Mouse (Mus musculus): ENCODE measurements around the gene Tex9.
A peak's percentile ranks its signal among the peaks of the same experiment; 100 is the strongest.

Tex9 gene

DNA sequence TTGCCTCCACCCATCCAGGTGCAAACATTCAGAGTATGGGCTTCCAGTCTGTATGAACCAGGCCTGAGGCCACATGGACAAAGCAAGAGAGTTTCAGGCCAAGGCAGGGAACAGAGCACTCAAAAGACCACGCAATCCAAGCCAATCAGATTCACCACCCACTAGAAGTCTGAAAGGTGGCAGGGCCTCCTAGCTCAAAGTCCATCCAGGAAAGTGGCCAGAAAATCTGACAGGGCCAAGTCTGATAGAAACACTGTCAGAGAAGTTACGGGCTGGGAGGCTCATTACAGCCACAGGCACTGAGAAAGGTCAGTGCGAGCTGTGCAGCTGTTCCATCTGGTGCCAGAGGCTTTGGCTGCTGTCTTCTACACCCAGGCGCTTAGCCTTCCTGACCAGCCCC lies 38.8 kb upstream of the Tex9 start:
- peak overlapping the region; percentile 97 for H3K4me3 ChIP-seq (replicated peaks; ENCODE audit: low read length)
- peaks cover 34% of the 10 kb centered on the region for H3K4me1 ChIP-seq (replicated peaks; ENCODE audit: low read depth, low read length)

DNA sequence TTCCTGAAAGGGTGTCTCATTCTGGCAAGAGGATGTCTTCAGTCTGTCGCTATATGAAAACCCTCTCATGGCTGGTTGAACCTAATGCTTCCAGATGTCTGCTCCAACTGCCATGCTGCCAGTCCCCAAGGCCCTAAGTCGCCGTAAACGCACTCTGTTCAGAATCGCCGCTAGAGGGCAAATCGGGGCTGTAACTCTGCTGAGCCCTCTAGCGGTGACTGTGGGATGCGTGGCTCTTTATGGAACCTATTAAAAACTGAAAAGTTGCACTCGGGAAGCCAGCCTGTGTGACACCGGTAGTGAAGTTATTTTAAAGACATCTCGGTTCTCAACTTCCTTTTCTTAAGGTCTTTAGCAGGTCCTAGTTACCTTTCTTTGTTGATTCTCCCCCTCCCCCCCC lies 38.2 kb upstream of the Tex9 start:
- Histone ChIP-seq H3K4me3 (replicated peaks; ENCODE audit: low read length) (peak overlapping the region; percentile 97; the same call in 1 of the 2 replicates), H3K27me3 (ENCODE audit: insufficient read depth, low read length) (0 out of 2 replicates have a peak, but pooled peaks cover 3% of the 10 kb centered on the region), H3K9me3 (ENCODE audit: low read length) (no peaks in the 10 kb centered on the region), H3K4me1 (replicated peaks; ENCODE audit: low read depth, low read length) (peaks cover 30% of the 10 kb centered on the region), H3K36me3 (ENCODE audit: insufficient read depth, low read length) (no peaks in the 10 kb centered on the region)
- TF ChIP-seq CTCF (conservative IDR thresholded peaks at IDR 0.05; ENCODE audit: low read length) (peak; percentile 100), NANOG (IDR thresholded peaks at IDR 0.05; ENCODE audit: borderline replicate concordance, low read length) (no peak), POU5F1 (IDR thresholded peaks at IDR 0.05; ENCODE audit: borderline replicate concordance, low read length) (no peak)

More for the DNA sequence above, 38.8 kb upstream of the Tex9 start:
- 0 out of 2 replicates have a peak, but pooled peaks cover 3% of the 10 kb centered on the region for H3K27me3 ChIP-seq (ENCODE audit: insufficient read depth, low read length)
- TF ChIP-seq POU5F1 (IDR thresholded peaks at IDR 0.05; ENCODE audit: borderline replicate concordance, low read length), result no peak
- TF ChIP-seq CTCF (conservative IDR thresholded peaks at IDR 0.05; ENCODE audit: low read length), result no peak
- TF ChIP-seq NANOG (IDR thresholded peaks at IDR 0.05; ENCODE audit: borderline replicate concordance, low read length), result no peak
- H3K36me3 ChIP-seq (ENCODE audit: insufficient read depth, low read length), result no peaks in the 10 kb centered on the region
- no peaks in the 10 kb centered on the region for H3K9me3 ChIP-seq (ENCODE audit: low read length)

DNA sequence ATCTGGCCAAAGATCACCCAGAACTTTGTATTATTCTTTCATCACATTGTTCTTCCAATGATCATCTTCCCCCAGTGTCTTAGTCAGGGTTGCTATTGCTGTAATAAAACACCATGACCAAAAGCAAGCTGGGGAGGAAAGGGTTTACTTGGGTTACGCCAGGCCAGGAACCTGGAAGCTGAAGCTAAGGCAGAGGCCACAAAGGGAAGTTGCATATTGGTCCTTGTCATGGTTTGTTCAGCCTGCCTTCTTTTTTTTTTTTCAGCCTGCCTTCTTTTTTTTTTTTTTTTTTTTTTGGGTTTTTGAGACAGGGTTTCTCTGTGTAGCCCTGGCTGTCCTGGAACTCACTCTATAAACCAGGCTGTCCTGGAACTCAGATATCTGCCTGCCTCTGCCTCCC lies 34.1 kb upstream of the Tex9 start:
- Histone ChIP-seq H3K4me1 (replicated peaks; ENCODE audit: low read depth, low read length) (peaks cover 7% of the 10 kb centered on the region), H3K4me3 (replicated peaks; ENCODE audit: low read length) (no peak overlapping the region), H3K27me3 (ENCODE audit: insufficient read depth, low read length) (0 out of 2 replicates have a peak, but pooled peaks cover 3% of the 10 kb centered on the region), H3K36me3 (ENCODE audit: insufficient read depth, low read length) (no peaks in the 10 kb centered on the region), H3K9me3 (ENCODE audit: low read length) (no peaks in the 10 kb centered on the region)
- TF ChIP-seq POU5F1 (IDR thresholded peaks at IDR 0.05; ENCODE audit: borderline replicate concordance, low read length) (no peak), CTCF (conservative IDR thresholded peaks at IDR 0.05; ENCODE audit: low read length) (no peak)

DNA sequence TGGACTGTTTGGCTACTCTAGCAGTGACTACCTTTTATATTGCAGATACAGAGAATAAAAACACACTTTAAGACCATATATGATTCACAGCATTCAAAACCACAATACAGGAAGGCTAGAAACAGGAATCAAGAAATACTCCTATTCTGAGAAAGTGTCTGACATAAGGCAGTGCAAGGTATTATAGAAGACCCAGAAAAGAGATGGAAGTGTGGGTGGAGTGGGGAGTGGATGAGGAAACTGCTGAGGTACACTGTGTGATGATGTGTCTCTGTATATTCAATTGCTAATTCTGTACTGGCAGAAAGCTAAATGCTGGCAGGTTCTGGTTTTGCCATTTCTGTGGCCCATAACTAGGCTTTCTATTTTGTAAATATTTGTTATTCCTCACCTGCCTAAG lies 28.8 kb upstream of the Tex9 start:
- Histone ChIP-seq H3K9me3 (ENCODE audit: low read length) (no peaks in the 10 kb centered on the region), H3K4me3 (replicated peaks; ENCODE audit: low read length) (no peak overlapping the region), H3K27me3 (ENCODE audit: insufficient read depth, low read length) (peaks cover 9% of the 10 kb centered on the region; the same call in 1 of the 2 replicates), H3K4me1 (replicated peaks; ENCODE audit: low read depth, low read length) (no peaks in the 10 kb centered on the region), H3K36me3 (ENCODE audit: insufficient read depth, low read length) (no peaks in the 10 kb centered on the region)
- TF ChIP-seq POU5F1 (IDR thresholded peaks at IDR 0.05; ENCODE audit: borderline replicate concordance, low read length) (no peak), NANOG (IDR thresholded peaks at IDR 0.05; ENCODE audit: borderline replicate concordance, low read length) (no peak), CTCF (conservative IDR thresholded peaks at IDR 0.05; ENCODE audit: low read length) (no peak)

DNA sequence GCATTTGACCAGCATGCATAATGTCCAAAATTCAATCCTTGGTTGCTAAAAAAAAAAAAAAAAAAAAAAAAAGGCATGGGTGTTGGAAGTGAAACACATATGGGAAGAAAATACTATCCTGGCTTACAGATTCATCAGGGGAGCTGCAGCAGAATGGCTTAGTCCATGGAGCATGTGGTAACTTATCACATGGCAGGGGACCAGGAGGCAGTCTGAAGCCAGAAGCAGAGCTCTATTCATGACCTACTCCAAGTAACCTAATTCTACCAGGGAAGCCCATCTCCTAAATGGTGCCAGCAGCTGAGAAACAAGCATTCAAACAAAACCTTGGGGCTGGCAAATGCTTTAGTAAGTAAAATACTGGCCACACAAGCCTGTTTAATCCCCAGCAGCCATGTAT lies 27.2 kb upstream of the Tex9 start:
- H3K4me3 ChIP-seq (replicated peaks; ENCODE audit: low read length), result no peak overlapping the region
- no peaks in the 10 kb centered on the region for H3K4me1 ChIP-seq (replicated peaks; ENCODE audit: low read depth, low read length)

DNA sequence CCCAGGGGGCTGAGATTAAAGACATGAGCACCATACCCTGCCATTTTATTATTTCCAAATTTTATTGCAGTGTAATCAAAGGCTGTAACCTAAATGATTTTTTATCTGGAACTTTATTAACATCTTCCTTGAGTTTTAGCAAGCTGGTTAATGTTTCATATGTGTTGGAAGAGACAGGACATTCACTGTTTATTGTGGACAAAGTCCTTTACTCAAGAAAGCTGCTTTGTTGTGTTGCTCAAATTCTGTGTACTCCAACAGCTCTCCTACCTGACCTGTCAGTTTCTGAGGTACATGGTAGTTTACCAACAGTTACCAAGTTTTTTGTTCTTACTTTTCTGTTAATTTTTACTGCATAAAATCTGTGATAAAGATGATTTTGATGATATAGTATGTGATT lies 23.4 kb upstream of the Tex9 start:
- H3K4me3 ChIP-seq (replicated peaks; ENCODE audit: low read length), result no peak overlapping the region

More for the DNA sequence above, 27.2 kb upstream of the Tex9 start:
- Histone ChIP-seq H3K36me3 (ENCODE audit: insufficient read depth, low read length) (no peaks in the 10 kb centered on the region), H3K9me3 (ENCODE audit: low read length) (no peaks in the 10 kb centered on the region), H3K27me3 (ENCODE audit: insufficient read depth, low read length) (peaks cover 12% of the 10 kb centered on the region; the same call in 1 of the 2 replicates)
- TF ChIP-seq NANOG (IDR thresholded peaks at IDR 0.05; ENCODE audit: borderline replicate concordance, low read length) (no peak), POU5F1 (IDR thresholded peaks at IDR 0.05; ENCODE audit: borderline replicate concordance, low read length) (no peak), CTCF (conservative IDR thresholded peaks at IDR 0.05; ENCODE audit: low read length) (no peak)

DNA sequence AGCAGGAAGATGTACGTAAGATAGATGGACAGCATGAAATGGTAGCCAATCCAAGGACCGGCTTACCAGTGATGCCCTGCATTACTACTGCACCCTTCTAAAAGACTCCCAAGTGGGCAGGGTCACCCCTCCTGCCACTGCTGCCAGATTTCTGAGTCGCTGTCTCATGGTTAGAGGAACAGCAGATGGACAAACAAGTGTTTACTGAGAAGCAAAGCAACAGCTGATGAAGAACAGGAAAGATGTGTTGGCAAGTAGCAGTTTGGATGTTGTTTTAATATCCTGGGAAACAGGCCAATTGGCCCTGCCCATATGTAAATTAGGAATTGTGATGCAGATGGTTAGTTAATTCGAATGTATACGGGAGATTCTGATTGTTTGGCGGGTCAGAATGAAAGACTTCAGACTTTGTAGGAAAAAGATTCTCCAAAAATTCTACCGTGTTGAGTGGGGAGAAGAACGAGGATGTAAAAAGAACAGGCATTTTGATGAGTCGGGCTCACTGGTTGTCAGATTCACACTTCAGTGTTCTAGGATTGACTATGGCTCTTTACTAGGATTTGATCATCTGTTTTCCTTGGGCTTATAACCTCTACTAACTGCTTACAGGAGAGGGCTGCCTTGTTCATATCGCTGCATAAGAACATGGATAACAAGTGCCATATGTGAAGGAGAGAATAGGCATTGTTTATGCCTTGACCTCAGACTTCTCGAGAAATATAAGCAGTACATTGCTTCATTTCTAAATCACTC lies 20.4 kb upstream of the Tex9 start:
- peaks cover 8% of the 10 kb centered on the region for H3K4me1 ChIP-seq (replicated peaks; ENCODE audit: low read depth, low read length)
- no peaks in the 10 kb centered on the region for H3K9me3 ChIP-seq (ENCODE audit: low read length)
- peak; percentile 77; the same call in 1 of the 2 replicates for TF ChIP-seq POU5F1 (IDR thresholded peaks at IDR 0.05; ENCODE audit: borderline replicate concordance, low read length)
- no peak for TF ChIP-seq NANOG (IDR thresholded peaks at IDR 0.05; ENCODE audit: borderline replicate concordance, low read length)

More for the DNA sequence above, 23.4 kb upstream of the Tex9 start:
- TF ChIP-seq NANOG (IDR thresholded peaks at IDR 0.05; ENCODE audit: borderline replicate concordance, low read length), result no peak
- TF ChIP-seq CTCF (conservative IDR thresholded peaks at IDR 0.05; ENCODE audit: low read length), result no peak
- no peak for TF ChIP-seq POU5F1 (IDR thresholded peaks at IDR 0.05; ENCODE audit: borderline replicate concordance, low read length)
- Histone ChIP-seq H3K27me3 (ENCODE audit: insufficient read depth, low read length) (peaks cover 12% of the 10 kb centered on the region; the same call in 1 of the 2 replicates), H3K9me3 (ENCODE audit: low read length) (no peaks in the 10 kb centered on the region), H3K36me3 (ENCODE audit: insufficient read depth, low read length) (no peaks in the 10 kb centered on the region), H3K4me1 (replicated peaks; ENCODE audit: low read depth, low read length) (peaks cover 8% of the 10 kb centered on the region)

DNA sequence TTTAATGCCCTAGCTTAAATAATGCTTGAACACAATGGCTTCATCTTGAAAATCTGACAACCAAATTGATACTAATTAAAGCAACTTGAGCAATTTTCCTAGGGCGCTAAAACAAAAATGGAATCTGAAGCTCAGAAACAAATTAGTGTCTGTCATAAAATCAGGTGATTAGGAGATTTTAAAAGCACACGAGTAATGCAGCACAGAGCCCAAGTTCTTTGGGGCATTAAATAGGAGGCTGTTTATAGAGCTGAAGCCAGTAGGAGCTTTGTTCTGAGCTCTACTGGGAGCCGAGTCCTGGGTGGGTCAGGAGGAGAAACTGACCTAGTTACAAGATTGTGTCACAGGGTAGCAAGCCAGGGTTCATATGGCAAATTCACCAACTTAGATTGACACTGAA lies 5.2 kb upstream of the Tex9 start:
- Histone ChIP-seq H3K36me3 (ENCODE audit: insufficient read depth, low read length) (no peaks in the 10 kb centered on the region), H3K9me3 (ENCODE audit: low read length) (no peaks in the 10 kb centered on the region), H3K4me3 (replicated peaks; ENCODE audit: low read length) (no peak overlapping the region), H3K27me3 (ENCODE audit: insufficient read depth, low read length) (peaks cover 13% of the 10 kb centered on the region), H3K4me1 (replicated peaks; ENCODE audit: low read depth, low read length) (peaks cover 20% of the 10 kb centered on the region)
- TF ChIP-seq POU5F1 (IDR thresholded peaks at IDR 0.05; ENCODE audit: borderline replicate concordance, low read length) (no peak), NANOG (IDR thresholded peaks at IDR 0.05; ENCODE audit: borderline replicate concordance, low read length) (no peak), CTCF (conservative IDR thresholded peaks at IDR 0.05; ENCODE audit: low read length) (no peak)

More for the DNA sequence above, 20.4 kb upstream of the Tex9 start:
- Histone ChIP-seq H3K4me3 (replicated peaks; ENCODE audit: low read length) (no peak overlapping the region), H3K27me3 (ENCODE audit: insufficient read depth, low read length) (0 out of 2 replicates have a peak, but pooled peaks cover 3% of the 10 kb centered on the region), H3K36me3 (ENCODE audit: insufficient read depth, low read length) (no peaks in the 10 kb centered on the region)

Data from E14TG2a.4 (cell line).